Mouse (Mus musculus) limb, embryonic 14.5 days (tissue): ENCODE measurements around the gene Morc2b. TPM values are rescaled to one million over a fixed set of nuclear protein-coding genes. Genes with fewer than 3 reads are reported as not detected.
"Not testable (repeated sequence)": the region's sequence is repeated elsewhere in the genome, so short reads cannot be mapped to it uniquely, and the experiment has no call there.

Experiments
- ATAC-seq: fragments of 200-750 bp; cut with Nextera tagmentation; 2 replicates; pipeline ENCODE4 v1.8.0; 2017; ENCODE audit warnings: low read depth, moderate number of reproducible peaks, moderate TSS enrichment; ENCODE audit not compliant: low FRiP score
- DNase-seq: peaks from one replicate; pipeline ENCODE4 v3.0.0-alpha.2; 2015; ENCODE audit warnings: low spot score
- H3K27ac ChIP-seq: fragments of 300-500 bp; sonication (generic); replicated peaks from 2 replicates; pipeline ENCODE4 v1.5.1; 2014; ENCODE audit warnings: low read depth, mild to moderate bottlenecking, low read length, moderate library complexity, mixed read lengths
- H3K27me3 ChIP-seq: fragments of 300-500 bp; sonication (generic); 2 replicates; pipeline ENCODE4 v1.6.1; 2014; ENCODE audit warnings: low read length, mixed read lengths; ENCODE audit not compliant: control insufficient read depth, insufficient read depth
- H3K36me3 ChIP-seq: fragments of 300-500 bp; sonication (generic); 2 replicates; pipeline ENCODE4 v1.6.1; 2014; ENCODE audit warnings: mild to moderate bottlenecking, low read length, moderate library complexity, mixed read lengths; ENCODE audit not compliant: control insufficient read depth, insufficient read depth
- H3K4me1 ChIP-seq: fragments of 300-500 bp; sonication (generic); 2 replicates; pipeline ENCODE4 v1.6.1; 2014; ENCODE audit warnings: antibody characterized with exemption, low read length, mixed read lengths; ENCODE audit not compliant: control insufficient read depth, insufficient read depth
- H3K4me2 ChIP-seq: fragments of 300-500 bp; sonication (generic); replicated peaks from 2 replicates; pipeline ENCODE4 v1.6.1; 2014; ENCODE audit warnings: low read depth, mild to moderate bottlenecking, low read length, moderate library complexity; ENCODE audit not compliant: severe bottlenecking
- H3K4me3 ChIP-seq: fragments of 300-500 bp; sonication (generic); replicated peaks from 2 replicates; pipeline ENCODE4 v1.5.1; 2014; ENCODE audit warnings: low read length
- H3K9ac ChIP-seq: fragments of 300-500 bp; sonication (generic); 2 replicates; pipeline ENCODE4 v1.6.1; 2014; ENCODE audit warnings: mild to moderate bottlenecking, low read depth, low read length, moderate library complexity; ENCODE audit not compliant: severe bottlenecking
- H3K9me3 ChIP-seq: fragments of 300-500 bp; sonication (generic); 2 replicates; pipeline ENCODE4 v1.6.1; 2016; ENCODE audit warnings: low read length; ENCODE audit not compliant: control insufficient read depth
- POLR2A ChIP-seq: fragments of 200-500 bp; IDR thresholded peaks from 2 replicates; pipeline ENCODE4 v1.8.0; 2012; ENCODE audit warnings: inconsistent platforms, mild to moderate bottlenecking, moderate library complexity, borderline replicate concordance; ENCODE audit not compliant: insufficient read depth, insufficient read length; ENCODE audit errors: extremely low read depth
- WGBS: fragments of 180-500 bp; shearing (Covaris S2); extraction: QIAGEN DNeasy Blood & Tissue Kit; methylation state at CpG from one replicate; pipeline ENCODE4 v1.1.7; 2014; 5-methylcytosine and 5-hydroxymethylcytosine counted together
- polyA plus RNA-seq, 2 experiments: library from polyadenylated mRNA; depleted of rRNA in 1 of 2; stranded (reverse) in 1 of 2; unstranded in 1 of 2; fragments of >200 nt; fragmentation: Nextera tagmentation in 1 of 2; extraction: Ambion mirVana in 1 of 2; gene quantifications; 2 replicates each; pipeline versions ENCODE4 v1.2.1 to v1.2.3; 2012 to 2014

Gene Morc2b
- polyA plus RNA-seq (2012; rRNA removed) (0.10 TPM in 1 of 2 replicates, not detected in the other), polyA plus RNA-seq (2014; fragmentation: Nextera tagmentation; extraction: Ambion mirVana) (not detected in 2 replicates)

DNA sequence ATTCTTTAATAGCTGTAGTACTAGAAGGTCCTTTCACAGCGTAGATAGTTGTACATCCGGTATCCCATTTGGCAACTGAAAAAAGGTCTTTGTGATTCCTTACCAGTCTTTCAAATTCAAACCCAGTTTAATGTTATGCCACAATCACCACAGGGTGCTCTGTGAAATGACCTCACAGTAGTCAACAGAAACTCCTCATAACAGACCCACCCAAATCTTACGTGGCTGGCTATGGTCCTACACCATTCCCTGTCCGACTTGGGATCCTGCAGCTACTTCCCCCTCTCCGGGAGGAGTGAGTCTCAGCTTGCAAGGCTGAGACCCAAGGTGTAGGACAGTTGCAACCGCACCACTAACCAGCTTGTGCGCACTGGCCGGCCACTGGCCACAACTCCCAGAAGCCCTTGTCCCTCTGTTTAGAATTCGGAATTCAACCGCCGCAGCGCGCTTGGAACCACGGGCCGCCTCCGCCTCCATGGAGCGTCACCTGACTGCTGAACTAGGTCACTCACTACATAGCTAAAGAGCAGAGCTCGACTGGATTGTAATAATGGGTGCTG is at the start of gene Morc2b:
TSS of gene Morc2b (minus strand) at position 423 of the 560 bp plus-strand sequence.
- no peak for ATAC-seq
- Histone ChIP-seq H3K36me3 (no peaks in the 10 kb centered on the region), H3K9me3 (no peaks in the 10 kb centered on the region), H3K27ac (no peak within 1 kb of the TSS), H3K4me3 (no peak within 1 kb of the TSS), H3K4me1 (no peaks in the 10 kb centered on the region), H3K27me3 (no peaks in the 10 kb centered on the region), H3K4me2 (no peak within 1 kb of the TSS), H3K9ac (no peak within 1 kb of the TSS)
- WGBS = 76% methylated on average over 18 of the region's 18 CpGs
- no peak for TF ChIP-seq POLR2A
- DNase-seq = no peak

DNA sequence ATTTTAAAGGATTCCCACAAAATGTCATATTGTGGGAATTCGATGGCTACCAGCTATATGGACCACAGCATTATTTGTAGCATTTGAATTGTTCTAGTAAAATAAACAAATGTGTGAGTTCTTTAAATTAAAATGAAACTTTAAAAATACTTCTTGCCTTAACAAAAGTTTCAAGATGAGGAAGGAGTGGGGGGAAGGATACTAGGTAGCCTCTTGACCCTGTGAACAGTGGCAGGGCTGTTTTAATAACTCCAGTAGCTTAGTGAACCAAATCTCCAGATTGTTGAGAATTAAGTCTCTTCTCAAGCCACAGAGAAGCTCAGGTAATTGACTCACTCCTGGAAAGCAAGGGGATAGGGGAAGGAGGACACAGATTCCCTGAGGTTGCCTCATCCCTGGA is 28.7 kb upstream of the Morc2b start, which contains the start of gene Olfr55:
TSS of gene Olfr55 (plus strand) at position 301 of the 400 bp plus-strand sequence.
- not testable (repeated sequence) for DNase-seq, H3K27ac ChIP-seq, ATAC-seq, H3K4me2 ChIP-seq, H3K9ac ChIP-seq, H3K4me3 ChIP-seq, H3K36me3 ChIP-seq, H3K9me3 ChIP-seq, H3K4me1 ChIP-seq, H3K27me3 ChIP-seq
- 78% methylated on average over 1 of the region's 1 CpGs for WGBS

DNA sequence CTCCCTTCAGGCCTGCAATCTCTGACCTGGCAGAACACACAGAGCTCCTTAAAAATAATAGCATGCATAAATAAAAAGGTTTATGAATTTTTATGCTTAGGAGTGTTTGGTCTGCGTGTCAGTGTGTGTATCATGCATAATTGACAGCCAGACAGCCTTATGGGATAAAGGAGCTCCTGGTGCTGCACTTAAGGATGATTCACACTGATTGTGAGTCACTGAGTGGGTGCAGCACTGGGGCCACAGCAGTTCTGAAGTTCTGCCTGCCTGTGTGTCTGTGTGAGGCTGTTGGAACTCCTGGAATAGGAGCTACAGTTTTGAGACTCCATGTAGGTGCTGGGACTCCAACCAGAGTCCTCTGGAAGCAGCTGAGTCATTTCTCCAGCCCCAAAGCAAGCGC is 13.2 kb downstream of the Morc2b start:
- Histone ChIP-seq H3K9me3 (no peaks in the 10 kb centered on the region), H3K9ac (no peak overlapping the region), H3K27me3 (no peaks in the 10 kb centered on the region), H3K4me3 (no peak overlapping the region), H3K4me1 (no peaks in the 10 kb centered on the region), H3K27ac (no peak overlapping the region), H3K4me2 (no peak overlapping the region), H3K36me3 (no peaks in the 10 kb centered on the region)
- ATAC-seq (no peak), DNase-seq (no peak)
- no peak for TF ChIP-seq POLR2A
- 68% methylated on average over 2 of the region's 2 CpGs for WGBS

DNA sequence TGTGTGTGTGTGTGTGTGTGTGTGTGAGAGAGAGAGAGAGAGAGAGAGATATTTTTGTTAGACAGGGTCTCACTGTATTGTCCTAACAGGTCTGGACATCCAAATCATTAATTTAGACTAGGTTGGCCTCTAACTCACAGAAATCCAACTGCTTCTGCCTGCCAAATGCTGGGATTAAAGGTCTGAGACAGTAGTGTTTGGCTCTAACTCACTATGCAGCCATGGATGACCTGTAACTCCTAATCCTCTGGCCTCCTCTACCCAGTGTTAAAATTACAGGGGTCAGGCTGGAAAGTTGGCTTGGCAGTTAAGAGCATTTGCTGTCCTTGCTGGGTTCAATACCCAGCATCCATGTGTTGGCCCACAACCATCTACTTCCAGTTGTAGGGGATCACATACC is 14.9 kb downstream of the Morc2b start:
- no peak for ATAC-seq
- DNase-seq = no peak
- Histone ChIP-seq H3K9me3 (no peaks in the 10 kb centered on the region), H3K9ac (no peak overlapping the region), H3K36me3 (no peaks in the 10 kb centered on the region), H3K27me3 (no peaks in the 10 kb centered on the region), H3K27ac (no peak overlapping the region), H3K4me3 (no peak overlapping the region), H3K4me1 (no peaks in the 10 kb centered on the region), H3K4me2 (no peak overlapping the region)
- no peak for TF ChIP-seq POLR2A

GRCm38 (mm10) chr17:33097396-33097795 is 42.1 kb downstream of the Morc2b start:
- no peak overlapping the region for H3K4me3 ChIP-seq
- H3K9ac ChIP-seq = no peak overlapping the region
- H3K36me3 ChIP-seq = no peaks in the 10 kb centered on the region
- ATAC-seq = no peak
- 87% methylated on average over 2 of the region's 2 CpGs for WGBS
- no peaks in the 10 kb centered on the region for H3K9me3 ChIP-seq
- no peak for DNase-seq
- no peak overlapping the region for H3K4me2 ChIP-seq
- H3K27me3 ChIP-seq = no peaks in the 10 kb centered on the region
- TF ChIP-seq POLR2A = no peak
- no peak overlapping the region for H3K27ac ChIP-seq
- H3K4me1 ChIP-seq = peaks cover 6% of the 10 kb centered on the region
